Mouse (Mus musculus) midbrain, embryonic 16.5 days (tissue): ENCODE results near the gene Acss2. TPM values are rescaled to one million over a fixed set of nuclear protein-coding genes. Genes with fewer than 3 reads are reported as not detected.

Experiments used
- ATAC-seq: fragments of 200-750 bp; cut with Nextera tagmentation; 2 replicates; pipeline ENCODE4 v1.8.0; 2017; ENCODE audit warnings: moderate TSS enrichment
- H3K27ac ChIP-seq: fragments of 300-500 bp; sonication (generic); 2 replicates; pipeline ENCODE4 v1.5.1; 2014; ENCODE audit warnings: mild to moderate bottlenecking, low read length, mixed read lengths
- H3K27me3 ChIP-seq: fragments of 300-500 bp; sonication (generic); 2 replicates; pipeline ENCODE4 v1.6.1; 2014; ENCODE audit warnings: low read depth, low read length, mixed read lengths; ENCODE audit not compliant: control insufficient read depth, insufficient read depth
- H3K36me3 ChIP-seq: fragments of 300-500 bp; sonication (generic); 2 replicates; pipeline ENCODE4 v1.6.1; 2014; ENCODE audit warnings: mild to moderate bottlenecking, low read length, moderate library complexity, mixed read lengths; ENCODE audit not compliant: control insufficient read depth, insufficient read depth
- H3K4me1 ChIP-seq: fragments of 300-500 bp; sonication (generic); 2 replicates; pipeline ENCODE4 v1.6.1; 2014; ENCODE audit warnings: mild to moderate bottlenecking, low read length, mixed read lengths; ENCODE audit not compliant: control insufficient read depth, insufficient read depth
- H3K4me2 ChIP-seq: fragments of 300-500 bp; sonication (generic); 2 replicates; pipeline ENCODE4 v1.6.1; 2014; ENCODE audit warnings: mild to moderate bottlenecking, low read length, mixed read lengths
- H3K4me3 ChIP-seq: fragments of 300-500 bp; sonication (generic); 2 replicates; pipeline ENCODE4 v1.5.1; 2014; ENCODE audit warnings: low read depth, mild to moderate bottlenecking, low read length, moderate library complexity, mixed read lengths
- H3K9ac ChIP-seq: fragments of 300-500 bp; sonication (generic); 2 replicates; pipeline ENCODE4 v1.6.1; 2014; ENCODE audit warnings: low read depth, low read length, mixed read lengths
- H3K9me3 ChIP-seq: fragments of 300-500 bp; sonication (generic); replicated peaks from 2 replicates; pipeline ENCODE4 v1.6.1; 2014; ENCODE audit warnings: mild to moderate bottlenecking, low read length, mixed read lengths; ENCODE audit not compliant: control insufficient read depth, poor library complexity, severe bottlenecking
- WGBS: fragments of 180-500 bp; shearing (Covaris S2); extraction: QIAGEN DNeasy Blood & Tissue Kit; methylation state at CpG from one replicate; pipeline ENCODE4 v1.1.7; 2014; 5-methylcytosine and 5-hydroxymethylcytosine counted together
- polyA plus RNA-seq: library from polyadenylated mRNA; unstranded; fragments of >200 nt; fragmentation: Nextera tagmentation; extraction: Ambion mirVana; gene quantifications from 2 replicates; pipeline ENCODE4 v1.2.1, GENCODE M21; 2015

Acss2 gene
- polyA plus RNA-seq, 1 experiment from 2014 or later = 23.9 TPM

DNA sequence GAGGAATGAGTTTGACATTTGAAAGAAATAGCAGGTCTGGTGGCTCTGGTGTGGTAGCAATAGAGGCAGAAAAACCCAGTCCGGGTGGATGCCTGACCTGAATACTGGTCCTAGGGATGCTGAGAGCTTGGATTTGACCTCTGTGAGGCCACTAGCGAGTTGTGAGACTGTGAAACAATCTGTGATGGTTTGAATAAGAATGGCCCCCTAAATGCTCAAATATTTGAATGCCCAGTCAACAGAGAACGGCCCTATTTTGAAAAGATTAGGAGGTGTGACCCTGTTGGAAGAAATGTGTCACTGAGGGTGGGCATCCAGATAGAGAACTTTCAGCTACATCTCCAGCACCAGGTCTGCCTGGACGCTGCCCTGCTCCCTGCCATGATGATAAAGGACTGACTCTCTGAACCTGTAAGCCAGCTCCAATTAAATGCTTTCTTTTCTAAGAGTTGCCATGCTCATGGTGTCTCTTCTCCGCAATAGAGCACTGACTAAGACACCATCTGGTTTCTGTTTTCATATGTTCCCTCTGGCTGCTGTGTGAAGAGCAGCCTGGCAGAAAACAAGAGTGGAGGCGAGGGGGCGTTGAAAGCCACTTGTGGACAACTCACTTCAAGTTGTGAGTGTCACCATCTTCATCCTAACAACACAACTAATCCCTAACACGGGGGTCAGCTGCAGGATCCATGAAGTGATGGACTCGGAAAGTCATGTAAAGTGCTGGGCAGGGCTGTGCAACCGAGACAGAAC is 9.9 kb upstream of the Acss2 start:
- Histone ChIP-seq H3K4me3 (no peak overlapping the region), H3K9ac (no peak overlapping the region), H3K27ac (no peak overlapping the region), H3K36me3 (no peaks in the 10 kb centered on the region; the same call in 1 of the 2 replicates), H3K27me3 (no peaks in the 10 kb centered on the region), H3K4me1 (peaks cover 10% of the 10 kb centered on the region), H3K9me3 (no peaks in the 10 kb centered on the region), H3K4me2 (no peak overlapping the region)
- no peak for ATAC-seq
- WGBS = 78% methylated on average over 10 of the region's 10 CpGs

DNA sequence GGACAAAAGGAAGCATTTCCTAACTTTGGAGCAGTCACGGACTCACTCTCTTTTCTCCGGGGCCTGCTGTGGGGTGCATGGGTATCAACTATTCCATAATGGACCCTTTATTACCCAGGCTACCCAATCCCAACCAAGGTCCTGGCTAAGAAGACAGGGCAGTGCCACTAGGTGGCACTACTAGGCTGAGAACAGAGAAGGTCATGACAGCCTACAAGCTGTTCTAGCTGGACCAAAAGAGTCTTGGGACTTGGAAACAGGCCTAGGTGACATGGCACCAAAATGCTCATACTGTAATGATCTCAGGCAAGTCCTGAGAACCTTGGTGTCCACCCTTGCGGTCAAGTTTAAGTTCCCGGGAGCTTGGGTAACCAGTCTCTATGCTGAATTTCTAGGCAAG is 5.3 kb upstream of the Acss2 start:
- Histone ChIP-seq H3K27me3 (no peaks in the 10 kb centered on the region), H3K4me3 (no peak overlapping the region), H3K27ac (no peak overlapping the region), H3K4me2 (peak overlapping the region; percentile 63), H3K9ac (no peak overlapping the region), H3K4me1 (peaks cover 26% of the 10 kb centered on the region), H3K36me3 (no peaks in the 10 kb centered on the region), H3K9me3 (no peaks in the 10 kb centered on the region)
- 62% methylated on average over 4 of the region's 4 CpGs for WGBS
- ATAC-seq = no peak

DNA sequence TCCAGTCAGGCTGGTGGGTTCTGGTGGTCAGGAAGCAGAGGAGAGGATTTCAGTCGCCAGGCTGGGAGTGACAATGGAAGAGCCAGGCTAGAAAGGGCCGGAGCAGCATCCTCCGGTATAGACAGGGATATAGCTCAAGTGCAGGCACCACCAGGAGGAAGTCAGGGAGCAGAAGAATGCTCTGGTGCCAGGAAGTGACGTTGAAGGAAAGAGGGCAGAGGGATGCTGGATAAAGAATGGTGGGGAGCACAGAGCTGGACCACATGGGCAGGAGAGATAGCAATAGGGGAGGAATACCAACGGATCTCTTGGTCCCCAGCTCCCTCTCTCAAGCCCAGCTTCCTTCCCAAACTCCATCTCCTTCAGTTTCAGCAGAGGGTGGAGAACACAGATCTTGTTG is 4.2 kb upstream of the Acss2 start:
- Histone ChIP-seq H3K9me3 (no peaks in the 10 kb centered on the region), H3K9ac (peak overlapping the region; percentile 97), H3K4me3 (peak overlapping the region; percentile 73), H3K4me2 (peak overlapping the region; percentile 63), H3K36me3 (no peaks in the 10 kb centered on the region), H3K4me1 (peaks cover 26% of the 10 kb centered on the region), H3K27me3 (no peaks in the 10 kb centered on the region), H3K27ac (0 out of 2 replicates have a peak overlapping the region, but pooled peaks have one; percentile 2)
- no peak for ATAC-seq
- 69% methylated on average over 5 of the region's 5 CpGs for WGBS

DNA sequence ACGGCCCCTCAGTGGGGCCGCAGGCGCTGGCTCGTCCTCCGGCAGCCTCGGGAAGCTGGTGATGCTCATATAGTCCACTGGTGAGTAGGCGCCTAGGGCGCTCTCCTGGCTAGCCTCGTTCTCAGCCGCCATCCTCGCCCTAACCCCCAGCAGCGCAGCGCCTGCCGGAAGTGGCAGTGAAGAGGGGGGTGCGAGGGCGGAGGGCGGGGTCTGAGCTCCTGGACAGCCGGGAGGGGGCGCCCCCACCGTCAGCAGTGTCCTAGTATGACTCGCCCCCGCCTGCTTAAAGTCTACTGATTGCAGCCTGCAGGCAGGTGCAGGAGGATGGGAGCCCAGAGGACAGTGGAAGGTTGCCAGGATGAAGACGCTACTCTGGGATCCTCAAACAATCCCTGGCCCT is 3.1 kb upstream of the Acss2 start:
- peak overlapping the region; percentile 97 for H3K9ac ChIP-seq
- H3K4me1 ChIP-seq = peaks cover 30% of the 10 kb centered on the region
- H3K4me2 ChIP-seq = peak overlapping the region; percentile 63
- no peaks in the 10 kb centered on the region for H3K36me3 ChIP-seq
- no peaks in the 10 kb centered on the region for H3K27me3 ChIP-seq
- ATAC-seq = peak; percentile 25
- no peaks in the 10 kb centered on the region for H3K9me3 ChIP-seq
- WGBS = 2% methylated on average over 23 of the region's 23 CpGs
- H3K27ac ChIP-seq = peak overlapping the region; percentile 83
- peak overlapping the region; percentile 73 for H3K4me3 ChIP-seq

DNA sequence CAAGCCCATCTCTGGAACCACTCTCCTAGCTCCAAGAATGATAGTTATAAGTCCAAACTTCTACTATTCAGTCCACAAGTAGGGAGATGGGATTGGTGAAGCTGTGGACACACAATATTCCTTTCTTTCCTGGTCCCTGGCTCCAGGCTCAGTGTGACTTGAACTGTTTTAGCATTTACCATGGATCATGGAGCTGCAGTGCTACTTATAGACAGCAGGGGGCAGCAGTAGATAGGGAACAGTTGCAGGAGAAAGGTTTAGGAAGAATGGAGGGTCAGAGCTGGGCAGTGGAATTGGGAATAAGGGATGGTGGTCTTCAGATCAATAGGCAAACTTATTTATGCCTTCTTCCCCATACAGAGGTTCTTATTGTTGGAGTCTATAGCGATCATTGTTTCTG is 1.8 kb upstream of the Acss2 start:
- no peaks in the 10 kb centered on the region for H3K36me3 ChIP-seq
- ATAC-seq = no peak
- no peak overlapping the region for H3K4me2 ChIP-seq
- no peaks in the 10 kb centered on the region for H3K27me3 ChIP-seq
- H3K4me1 ChIP-seq = peaks cover 30% of the 10 kb centered on the region
- H3K4me3 ChIP-seq = no peak overlapping the region
- WGBS = 7% methylated on average over 1 of the region's 1 CpGs
- no peak overlapping the region for H3K27ac ChIP-seq
- H3K9me3 ChIP-seq = no peaks in the 10 kb centered on the region
- H3K9ac ChIP-seq = no peak overlapping the region

DNA sequence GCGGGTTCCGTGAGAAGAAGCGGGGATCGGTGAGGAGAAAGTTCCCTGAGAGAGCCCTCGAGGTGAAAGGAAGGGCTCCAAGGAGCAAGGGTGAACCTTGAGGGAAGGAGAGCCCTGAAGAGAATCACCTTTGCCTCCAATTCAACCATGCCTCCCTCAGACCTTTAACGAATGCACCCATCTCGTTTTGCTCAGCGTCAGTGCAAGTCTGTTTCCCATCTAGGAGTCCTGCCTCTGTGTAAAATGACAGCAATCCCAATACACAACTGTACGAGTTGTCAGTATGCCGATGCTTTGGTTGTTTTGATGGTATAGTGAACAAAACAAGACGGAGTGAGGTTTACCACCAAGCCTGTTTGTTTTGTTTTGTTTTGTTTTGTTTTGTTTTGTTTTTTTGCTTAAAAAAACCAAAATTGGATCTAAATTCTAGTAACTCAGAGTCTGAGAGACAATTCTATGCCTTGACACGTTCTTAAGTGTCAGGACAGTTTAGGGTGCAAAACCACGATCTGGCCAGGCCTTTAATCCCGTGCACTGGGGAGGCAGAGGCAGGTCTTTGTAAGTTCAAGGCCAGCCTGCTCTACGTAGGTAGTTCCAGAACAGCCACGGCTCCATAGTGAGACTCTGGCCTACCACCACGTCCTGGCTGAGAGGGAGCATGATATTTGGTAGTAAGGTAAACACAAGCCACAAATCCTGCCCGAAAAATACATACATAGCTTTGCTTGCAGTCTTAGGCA is 953 bp downstream of the Acss2 start:
- H3K4me3 ChIP-seq = peak overlapping the region; percentile 53
- peaks cover 13% of the 10 kb centered on the region for H3K4me1 ChIP-seq
- H3K9me3 ChIP-seq = no peaks in the 10 kb centered on the region
- no peaks in the 10 kb centered on the region for H3K27me3 ChIP-seq
- ATAC-seq = no peak
- H3K9ac ChIP-seq = peak overlapping the region; percentile 57
- no peaks in the 10 kb centered on the region for H3K36me3 ChIP-seq
- WGBS = 24% methylated on average over 18 of the region's 18 CpGs
- H3K4me2 ChIP-seq = peak overlapping the region; percentile 56
- no peak overlapping the region; the same call in 1 of the 2 replicates for H3K27ac ChIP-seq

DNA sequence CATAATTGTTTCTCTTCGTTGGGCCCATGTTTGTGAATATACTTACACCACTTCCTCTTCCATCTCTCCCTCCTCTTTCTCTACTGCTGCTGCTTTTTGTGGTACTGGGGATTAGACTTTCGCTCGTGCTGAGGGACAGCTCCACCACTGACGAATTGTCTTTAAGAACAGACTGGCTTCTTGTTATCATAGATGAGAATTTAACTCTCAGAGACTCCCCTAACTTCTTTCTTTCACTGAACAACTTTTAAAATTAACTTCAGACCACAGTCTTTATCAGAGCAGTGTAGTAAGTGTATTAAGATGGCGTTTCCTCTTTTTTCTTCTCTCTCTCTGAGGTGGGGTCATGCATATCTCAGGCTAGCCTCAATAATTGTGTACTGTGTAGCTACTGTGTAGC is 6.0 kb downstream of the Acss2 start:
- Histone ChIP-seq H3K4me2 (no peak overlapping the region), H3K9me3 (no peaks in the 10 kb centered on the region), H3K27me3 (no peaks in the 10 kb centered on the region), H3K4me3 (no peak overlapping the region), H3K9ac (no peak overlapping the region), H3K4me1 (peaks cover 3% of the 10 kb centered on the region; the same call in 1 of the 2 replicates), H3K27ac (no peak overlapping the region), H3K36me3 (no peaks in the 10 kb centered on the region)
- ATAC-seq = no peak
- 59% methylated on average over 5 of the region's 5 CpGs for WGBS

DNA sequence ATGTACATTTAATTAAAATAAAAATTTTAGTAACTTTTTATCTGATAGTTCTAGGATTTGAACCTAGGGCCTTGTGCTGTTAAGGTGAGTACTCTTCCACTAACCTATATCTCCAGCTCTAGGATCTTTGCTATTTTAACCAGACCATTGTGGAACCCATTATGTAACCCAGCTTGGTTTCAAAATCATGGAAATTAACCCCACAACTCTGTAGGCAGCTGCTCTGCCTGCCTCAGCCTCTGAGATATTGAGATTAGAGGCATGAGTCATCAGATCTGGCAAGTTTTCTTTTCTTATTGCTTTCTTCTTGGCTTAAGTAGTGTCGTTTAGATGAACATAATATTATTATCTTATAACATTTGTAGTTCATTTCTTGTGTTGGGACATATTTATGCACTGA is 6.6 kb downstream of the Acss2 start:
- Histone ChIP-seq H3K27ac (no peak overlapping the region), H3K9me3 (no peaks in the 10 kb centered on the region), H3K36me3 (no peaks in the 10 kb centered on the region), H3K4me2 (no peak overlapping the region), H3K9ac (no peak overlapping the region), H3K27me3 (no peaks in the 10 kb centered on the region), H3K4me3 (no peak overlapping the region), H3K4me1 (no peaks in the 10 kb centered on the region)
- WGBS = 67% methylated on average over 1 of the region's 1 CpGs
- ATAC-seq = no peak

DNA sequence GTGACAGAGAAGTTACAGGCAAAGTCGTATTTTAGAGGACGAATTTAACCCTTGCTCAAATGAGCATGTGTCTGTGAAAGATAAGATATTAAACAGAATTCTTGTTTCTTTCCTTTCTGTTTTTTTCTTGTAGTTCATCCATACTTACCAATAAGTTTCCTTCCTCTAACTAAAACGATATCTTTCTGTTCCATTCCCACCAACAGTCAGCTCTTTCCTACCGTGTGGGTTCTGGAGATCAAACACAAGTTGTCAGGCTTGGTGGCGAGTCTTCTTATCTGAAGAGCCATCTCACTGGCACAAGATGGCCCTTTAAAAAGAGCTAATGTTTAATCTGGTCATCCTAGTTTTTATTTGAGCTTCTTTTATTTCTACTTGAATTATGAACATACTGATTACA is 9.6 kb downstream of the Acss2 start:
- Histone ChIP-seq H3K9me3 (no peaks in the 10 kb centered on the region), H3K4me3 (no peak overlapping the region), H3K36me3 (no peaks in the 10 kb centered on the region), H3K4me2 (no peak overlapping the region), H3K9ac (no peak overlapping the region), H3K27me3 (no peaks in the 10 kb centered on the region), H3K27ac (no peak overlapping the region), H3K4me1 (no peaks in the 10 kb centered on the region)
- ATAC-seq = no peak
- WGBS = 87% methylated on average over 5 of the region's 5 CpGs
